Mouse (Mus musculus) right cerebral cortex, postnatal 4 days (tissue): ENCODE measurements at regions not wholly inside any gene's neighbourhood (a gene's known extent, or its start where the extent isn't known, plus 50 kb on each side); places are given as distances from the start of the nearest gene placed in this dataset.

Source experiments
- DNase-seq: peaks from one replicate; pipeline ENCODE4 v3.0.0-alpha.2; 2022

GRCm38 (mm10) chr15:62168958-62169590 lies 1246.3 kb upstream of the A1bg start:
- no peak for DNase-seq

GRCm38 (mm10) chr15:62168522-62168921 lies 1245.7 kb upstream of the A1bg start:
- no peak for DNase-seq

GRCm38 (mm10) chr15:62166786-62167185 lies 1244.0 kb upstream of the A1bg start:
- DNase-seq: no peak

- no peak for DNase-seq
These were observed 1243.2 kb upstream of the A1bg start for GRCm38 (mm10) chr15:62165826-62166500.

- DNase-seq: no peak
These were observed 1242.1 kb upstream of the A1bg start for GRCm38 (mm10) chr15:62164766-62165410.

GRCm38 (mm10) chr15:62163203-62163602 lies 1240.4 kb upstream of the A1bg start:
- DNase-seq: no peak

GRCm38 (mm10) chr15:62162648-62163194 lies 1239.9 kb upstream of the A1bg start:
- no peak for DNase-seq

GRCm38 (mm10) chr15:62161975-62162647 lies 1239.3 kb upstream of the A1bg start:
- DNase-seq: no peak

- DNase-seq: no peak
These were observed 1238.2 kb upstream of the A1bg start for GRCm38 (mm10) chr15:62161061-62161460.

GRCm38 (mm10) chr15:62158875-62159675 lies 1236.3 kb upstream of the A1bg start:
- DNase-seq: no peak

- no peak for DNase-seq
These were observed 1234.6 kb upstream of the A1bg start for GRCm38 (mm10) chr15:62157200-62158033.

GRCm38 (mm10) chr15:62153222-62153621 lies 1230.4 kb upstream of the A1bg start:
- DNase-seq: no peak

GRCm38 (mm10) chr15:62152133-62152532 lies 1229.3 kb upstream of the A1bg start:
- no peak for DNase-seq

- DNase-seq: no peak
These were observed 1228.9 kb upstream of the A1bg start for GRCm38 (mm10) chr15:62151690-62152089.

GRCm38 (mm10) chr15:62150296-62150695 lies 1227.5 kb upstream of the A1bg start:
- DNase-seq: no peak

- DNase-seq: no peak
These were observed 1225.9 kb upstream of the A1bg start for GRCm38 (mm10) chr15:62148680-62149237.

- no peak for DNase-seq
These were observed 1224.6 kb upstream of the A1bg start for GRCm38 (mm10) chr15:62147343-62147953.

- no peak for DNase-seq
These were observed 1223.0 kb upstream of the A1bg start for GRCm38 (mm10) chr15:62145643-62146285.

- DNase-seq: no peak
These were observed 1222.2 kb upstream of the A1bg start for GRCm38 (mm10) chr15:62144776-62145564.
